Mouse (Mus musculus): Measurements from ENCODE around the gene Klf12.

DNA sequence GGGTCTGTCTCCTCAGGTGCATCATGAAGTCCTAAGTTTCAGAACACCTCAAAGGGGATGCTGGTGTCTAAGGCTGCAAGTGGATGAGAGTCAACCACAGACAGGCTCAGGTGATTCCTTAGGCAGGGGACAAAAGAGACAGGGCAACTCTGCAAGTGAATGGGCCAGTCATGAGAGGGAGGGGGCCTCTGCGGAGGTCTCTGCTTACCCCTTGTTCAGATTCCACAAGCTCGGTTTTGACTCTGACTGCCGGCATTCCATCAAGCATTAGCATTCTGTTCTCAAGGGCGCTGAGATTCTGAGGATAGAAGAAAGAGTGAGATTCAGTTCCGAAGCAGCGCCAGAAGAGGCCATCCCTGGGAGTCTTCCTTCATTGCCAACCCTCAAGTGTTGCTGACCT is 174.9 kb downstream of the Klf12 start:
- TF ChIP-seq CTCF (IDR thresholded peaks at IDR 0.05; ENCODE audit: control insufficient read depth, insufficient read depth, low read length), result no peak
- no peak for TF ChIP-seq POLR2A (IDR thresholded peaks at IDR 0.05; ENCODE audit: borderline replicate concordance, control insufficient read depth, low read depth, low read length)
